Mouse (Mus musculus) spleen, adult 2 months (tissue): ENCODE results near the gene Eif3m. TPM values are rescaled to one million over a fixed set of nuclear protein-coding genes. Genes with fewer than 3 reads are reported as not detected.
"Not testable (repeated sequence)": the region's sequence is repeated elsewhere in the genome, so short reads cannot be mapped to it uniquely, and the experiment has no call there.

Experiments
- DNase-seq, 2 experiments: peaks; one replicate each; pipeline versions ENCODE4 v3.0.0 to v3.0.0-alpha.2; 2012 to 2021; ENCODE audit warnings: low spot score in 2 of 2, low read depth in 1 of 2
- H3K27ac ChIP-seq: fragments of 200-500 bp; 2 replicates; pipeline ENCODE4 v1.5.1; 2012; ENCODE audit warnings: low read length, inconsistent platforms; ENCODE audit not compliant: insufficient read depth
- H3K27me3 ChIP-seq: fragments of 200-500 bp; 2 replicates; pipeline ENCODE4 v1.6.1; 2012; ENCODE audit warnings: mild to moderate bottlenecking, moderate library complexity, low read length, inconsistent platforms; ENCODE audit not compliant: control insufficient read depth, insufficient read depth
- H3K36me3 ChIP-seq: fragments of 200-500 bp; 2 replicates; pipeline ENCODE4 v1.6.1; 2012; ENCODE audit warnings: mild to moderate bottlenecking, low read length, inconsistent platforms; ENCODE audit not compliant: control insufficient read depth, insufficient read depth
- H3K4me1 ChIP-seq: fragments of 200-500 bp; 2 replicates; pipeline ENCODE4 v1.6.1; 2011; ENCODE audit warnings: inconsistent platforms; ENCODE audit not compliant: control insufficient read depth, insufficient read depth, insufficient read length
- H3K4me3 ChIP-seq: fragments of 200-500 bp; 2 replicates; pipeline ENCODE4 v1.5.1; 2011; ENCODE audit warnings: mild to moderate bottlenecking, inconsistent platforms; ENCODE audit not compliant: insufficient read depth, insufficient read length; ENCODE audit errors: extremely low read depth
- CTCF ChIP-seq: fragments of 200-500 bp; IDR thresholded peaks from 2 replicates; pipeline ENCODE4 v1.5.1; 2011; ENCODE audit warnings: mild to moderate bottlenecking, inconsistent platforms; ENCODE audit not compliant: insufficient read depth, insufficient read length, insufficient replicate concordance; ENCODE audit errors: extremely low read depth
- POLR2A ChIP-seq: fragments of 200-500 bp; IDR thresholded peaks from 2 replicates; pipeline ENCODE4 v1.6.1; 2011; ENCODE audit warnings: low read depth, low read length, inconsistent platforms
- WGBS: fragments of 180-500 bp; shearing (Covaris S2); methylation state at CpG from one replicate; pipeline ENCODE4 v1.1.7; 2018; 5-methylcytosine and 5-hydroxymethylcytosine counted together
- polyA plus RNA-seq: library from polyadenylated mRNA; depleted of rRNA; stranded (reverse); fragments of >200 nt; gene quantifications from 2 replicates; pipeline ENCODE4 v1.2.3, GENCODE M21; 2012

Gene Eif3m
- polyA plus RNA-seq, 1 experiment: 17.2 TPM

DNA sequence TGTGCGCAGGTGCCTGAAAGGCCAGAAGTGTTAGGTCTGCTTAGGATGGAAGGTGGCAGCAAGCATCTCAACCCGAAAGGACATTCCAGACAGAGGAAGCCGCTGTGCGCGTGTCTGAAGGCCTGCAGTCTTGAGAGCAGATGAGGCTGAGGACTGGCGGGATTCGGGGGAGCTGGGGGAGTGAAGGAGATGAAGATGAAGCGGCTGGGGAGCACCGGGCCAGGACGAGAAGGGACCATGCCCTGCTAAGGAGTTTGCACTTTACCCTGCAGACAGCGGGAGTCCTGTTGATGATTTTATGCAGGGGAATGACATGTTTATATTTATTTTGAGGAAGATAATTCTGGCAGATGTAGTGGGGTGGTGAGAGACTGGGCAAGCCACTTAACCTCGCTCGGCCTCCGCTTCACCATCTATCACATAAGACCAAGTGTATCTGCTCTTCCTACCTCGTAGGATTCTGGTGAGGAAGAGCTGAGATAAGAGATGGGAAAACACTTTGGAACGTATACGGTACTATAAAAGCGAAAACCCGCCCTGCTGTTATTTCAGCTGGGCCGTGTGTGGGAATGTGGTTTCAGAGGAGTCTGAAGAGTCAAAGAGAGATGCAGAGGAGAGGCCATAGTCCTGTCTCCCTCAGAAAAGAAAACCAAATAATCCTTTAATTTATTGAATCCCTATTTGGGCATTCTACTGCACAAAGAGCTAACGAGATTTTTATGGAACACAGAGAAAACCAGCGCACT is 10.2 kb upstream of the Eif3m start:
- H3K27ac ChIP-seq: no peak overlapping the region
- H3K4me1 ChIP-seq: no peaks in the 10 kb centered on the region
- 92% methylated on average over 22 of the region's 22 CpGs for WGBS
- no peaks in the 10 kb centered on the region for H3K27me3 ChIP-seq
- H3K4me3 ChIP-seq: no peak overlapping the region
- no peak for DNase-seq
- no peaks in the 10 kb centered on the region for H3K36me3 ChIP-seq
- no peak for TF ChIP-seq POLR2A

DNA sequence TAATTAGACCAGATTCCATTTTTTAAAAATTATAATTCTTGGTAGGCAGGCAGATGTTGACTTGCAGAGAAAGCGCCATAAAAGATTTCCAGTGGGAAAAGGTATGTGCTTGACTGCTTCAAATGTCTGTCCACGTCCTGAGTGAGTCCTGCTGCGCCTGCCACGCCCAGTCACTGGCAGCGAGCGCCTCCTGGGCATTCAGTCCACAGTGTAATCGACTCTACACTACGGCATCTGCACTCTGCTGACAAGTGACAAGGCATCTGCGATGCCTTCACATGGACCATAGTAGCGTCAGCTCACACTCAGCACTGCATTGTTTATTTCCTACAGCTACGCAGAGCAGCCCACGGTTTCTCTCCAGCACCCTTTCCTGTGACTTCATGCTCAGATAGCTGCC is 8.7 kb upstream of the Eif3m start:
- not testable (repeated sequence) for H3K27me3 ChIP-seq, H3K36me3 ChIP-seq
- WGBS: 84% methylated on average over 12 of the region's 12 CpGs

DNA sequence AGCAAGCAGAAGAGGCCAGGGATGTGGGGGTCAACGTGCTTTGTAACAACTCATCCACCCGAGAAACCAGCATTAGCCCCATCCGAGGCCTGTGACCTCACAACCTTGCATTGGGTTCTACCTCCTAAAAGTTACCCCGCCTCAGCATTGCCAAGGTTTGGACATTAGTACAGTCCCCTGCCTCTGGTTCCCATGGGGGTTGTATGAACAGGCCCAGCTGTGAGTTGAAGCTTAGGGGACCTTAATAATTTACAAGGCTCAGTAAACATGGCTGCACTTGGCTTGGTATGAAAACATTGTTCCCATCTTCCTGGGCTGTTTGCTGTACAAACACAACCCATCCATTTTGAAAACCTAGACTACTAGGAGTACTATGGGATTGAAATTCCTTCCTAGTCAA is 6.9 kb upstream of the Eif3m start:
- TF ChIP-seq POLR2A (no peak), CTCF (no peak)
- H3K4me1 ChIP-seq: peaks cover 2% of the 10 kb centered on the region; the same call in 1 of the 2 replicates
- no peaks in the 10 kb centered on the region for H3K27me3 ChIP-seq
- no peak overlapping the region for H3K4me3 ChIP-seq
- DNase-seq: no peak
- no peak overlapping the region for H3K27ac ChIP-seq
- 90% methylated on average over 4 of the region's 4 CpGs for WGBS
- H3K36me3 ChIP-seq: no peaks in the 10 kb centered on the region

More for the DNA sequence above, 8.7 kb upstream of the Eif3m start:
- DNase-seq, H3K27ac ChIP-seq, H3K4me3 ChIP-seq, H3K4me1 ChIP-seq: not testable (repeated sequence)

DNA sequence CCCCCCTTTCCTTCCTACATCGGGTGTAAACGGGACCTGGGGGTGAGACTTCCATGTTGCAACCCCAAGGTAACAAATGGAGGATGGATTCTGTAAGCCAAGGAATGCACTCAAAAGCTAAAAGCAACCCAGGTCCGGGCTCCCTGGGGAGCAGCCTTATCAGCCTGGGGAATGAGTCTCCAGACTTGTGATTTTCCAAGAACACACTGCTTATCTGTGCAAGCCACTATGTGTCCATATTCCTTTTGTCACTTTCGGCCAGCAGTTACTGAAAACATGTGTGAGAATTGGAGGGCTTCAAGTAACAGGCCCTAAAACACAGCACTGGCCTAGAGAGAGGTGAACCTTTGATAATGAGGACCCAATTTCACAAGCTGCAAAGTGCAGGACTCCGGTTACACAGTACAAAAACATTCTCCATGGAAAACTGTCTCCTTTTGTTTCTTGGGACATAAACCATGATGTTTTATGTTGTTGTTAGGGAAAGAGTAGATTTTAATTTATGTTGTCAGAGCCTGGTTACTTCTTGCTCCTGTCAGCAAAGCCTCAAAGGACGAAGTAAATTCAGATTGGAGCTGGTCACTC is 6.2 kb upstream of the Eif3m start:
- no peak for TF ChIP-seq POLR2A
- no peak for TF ChIP-seq CTCF
- no peak overlapping the region for H3K4me3 ChIP-seq
- H3K27me3 ChIP-seq: no peaks in the 10 kb centered on the region
- peaks cover 2% of the 10 kb centered on the region; the same call in 1 of the 2 replicates for H3K4me1 ChIP-seq
- no peak for DNase-seq
- WGBS: 87% methylated on average over 6 of the region's 6 CpGs
- H3K36me3 ChIP-seq: no peaks in the 10 kb centered on the region
- no peak overlapping the region for H3K27ac ChIP-seq

DNA sequence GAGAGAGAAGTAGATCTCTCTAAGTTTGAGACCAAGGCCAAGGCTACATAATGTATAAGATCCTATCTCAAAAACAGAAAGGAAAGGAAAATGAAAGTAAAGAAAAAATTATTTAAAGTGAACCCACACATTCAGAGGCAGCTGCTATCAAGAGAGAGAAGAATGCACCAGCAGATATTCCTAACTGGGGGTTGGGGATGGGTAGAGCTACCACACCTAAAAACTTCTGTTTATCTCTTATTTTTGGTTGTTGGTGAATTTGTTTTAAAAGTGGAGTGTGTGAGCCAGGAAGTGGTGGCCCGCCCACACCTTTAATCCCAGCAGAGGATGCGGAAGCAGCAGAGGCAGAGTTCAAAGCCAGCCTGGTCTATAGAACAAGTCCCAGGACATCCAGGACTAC is 5.0 kb upstream of the Eif3m start:
- Histone ChIP-seq H3K4me3 (no peak overlapping the region), H3K36me3 (no peaks in the 10 kb centered on the region), H3K27ac (peak overlapping the region; percentile 82), H3K27me3 (no peaks in the 10 kb centered on the region), H3K4me1 (peaks cover 2% of the 10 kb centered on the region; the same call in 1 of the 2 replicates)
- DNase-seq: peak in 1 of 2 experiments; percentile 7
- TF ChIP-seq CTCF (no peak), POLR2A (no peak)
- WGBS: 70% methylated on average over 2 of the region's 2 CpGs

- no peak for TF ChIP-seq POLR2A
- no peak for TF ChIP-seq CTCF
- WGBS: 89% methylated on average over 12 of the region's 12 CpGs
- no peaks in the 10 kb centered on the region for H3K36me3 ChIP-seq
- H3K4me3 ChIP-seq: no peak overlapping the region
- no peaks in the 10 kb centered on the region for H3K27me3 ChIP-seq
- no peak for DNase-seq
- peaks cover 2% of the 10 kb centered on the region; the same call in 1 of the 2 replicates for H3K4me1 ChIP-seq
- peak overlapping the region; percentile 82 for H3K27ac ChIP-seq
These were observed 4.4 kb upstream of the Eif3m start for GRCm38 (mm10) chr2:105021256-105021655.

DNA sequence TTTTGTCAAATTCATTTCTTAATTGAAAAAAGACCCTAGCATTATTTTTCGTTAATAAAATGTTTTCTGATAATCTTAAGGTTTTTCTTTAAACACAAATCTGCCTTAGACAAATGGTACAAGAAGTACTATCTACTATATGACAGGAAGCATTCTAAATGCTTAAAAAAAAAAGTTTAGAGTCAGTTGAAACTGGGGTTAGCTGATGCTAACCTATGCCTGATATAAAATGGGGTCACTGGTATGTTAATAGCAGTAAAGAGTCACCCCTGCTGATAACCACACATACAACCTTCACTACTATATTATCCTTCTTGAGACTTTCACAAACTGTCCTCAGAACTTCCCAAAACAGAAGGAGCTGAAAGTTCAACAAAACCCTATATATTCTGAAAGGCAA is 2.6 kb upstream of the Eif3m start:
- TF ChIP-seq CTCF: no peak
- no peak for TF ChIP-seq POLR2A
- no peak overlapping the region for H3K4me3 ChIP-seq

More for the DNA sequence above, 2.6 kb upstream of the Eif3m start:
- Histone ChIP-seq H3K4me1 (peaks cover 2% of the 10 kb centered on the region), H3K27me3 (no peaks in the 10 kb centered on the region), H3K36me3 (no peaks in the 10 kb centered on the region), H3K27ac (no peak overlapping the region)
- WGBS: 89% methylated on average over 1 of the region's 1 CpGs
- DNase-seq: no peak
